Mouse (Mus musculus): ENCODE data around the gene Kdf1. TPM values are rescaled to one million over a fixed set of nuclear protein-coding genes. Genes with fewer than 3 reads are reported as not detected.
"Not testable (repeated sequence)": the region's sequence is repeated elsewhere in the genome, so short reads cannot be mapped to it uniquely, and the experiment has no call there.

The Kdf1 gene
- total RNA-seq, 2 experiments from 2014 or later: not detected

- intact Hi-C loops (cut with DNase I): no loop called here
- no peak overlapping the region for H3K4me3 ChIP-seq
- no peak for DNase-seq
- H3K27ac ChIP-seq: no peak overlapping the region
- TF ChIP-seq CTCF (IDR thresholded peaks at IDR 0.05): no peak
These were observed 17.2 kb upstream of the Kdf1 start for GRCm38 (mm10) chr4:133501514-133501913.

GRCm38 (mm10) chr4:133504300-133504699 is 14.5 kb upstream of the Kdf1 start:
- no peak for TF ChIP-seq CTCF (IDR thresholded peaks at IDR 0.05)
- Histone ChIP-seq H3K4me3 (no peak overlapping the region), H3K27ac (no peak overlapping the region)
- no peak for DNase-seq
- intact Hi-C loops (cut with DNase I): no loop called here

DNA sequence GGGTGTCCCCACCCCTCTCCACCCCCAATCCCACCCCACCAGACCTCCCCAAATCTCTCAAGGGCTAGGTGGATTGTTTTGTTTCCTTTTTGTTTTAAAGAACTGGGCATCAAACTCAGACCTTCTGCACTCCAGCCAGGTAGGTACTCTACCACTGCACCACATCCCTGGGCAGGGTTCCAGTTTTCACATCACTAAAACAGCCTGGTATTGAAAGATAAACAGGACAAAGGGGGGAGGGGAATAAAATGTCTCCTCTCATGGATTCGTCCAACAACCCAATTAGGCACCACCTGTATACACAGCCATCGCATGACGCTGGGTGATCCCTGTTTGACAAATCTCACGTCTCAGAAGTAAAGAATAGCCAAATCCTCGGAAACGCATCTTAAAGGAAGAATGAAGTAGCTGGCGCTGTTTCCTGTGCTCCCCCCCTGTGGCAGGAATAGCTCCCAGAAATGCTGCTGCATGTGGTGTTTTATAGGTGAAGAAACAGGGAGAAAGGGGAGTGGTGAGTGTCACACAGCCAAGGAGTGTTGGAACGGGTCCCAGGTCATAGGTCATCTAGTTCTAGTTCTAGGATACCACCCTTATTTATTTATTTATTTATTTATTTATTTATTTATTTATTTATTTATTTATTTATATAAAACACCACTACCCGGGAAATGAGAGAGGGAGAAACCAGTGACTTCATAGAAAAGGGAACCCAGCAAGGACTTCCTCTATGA is 13.8 kb upstream of the Kdf1 start:
- no peak for TF ChIP-seq CTCF (IDR thresholded peaks at IDR 0.05)
- intact Hi-C loops (cut with DNase I): no loop called here
- H3K4me3 ChIP-seq: no peak overlapping the region
- DNase-seq: no peak
- no peak overlapping the region for H3K27ac ChIP-seq

- Histone ChIP-seq H3K4me3 (no peak overlapping the region), H3K27ac (no peak overlapping the region)
- DNase-seq: no peak
- intact Hi-C loops (cut with DNase I): no loop called here
- TF ChIP-seq CTCF (IDR thresholded peaks at IDR 0.05): no peak
These were observed 12.2 kb upstream of the Kdf1 start for GRCm38 (mm10) chr4:133506573-133506972.

- intact Hi-C loops (cut with DNase I): no loop called here
- Histone ChIP-seq H3K4me3 (no peak overlapping the region), H3K27ac (no peak overlapping the region)
- DNase-seq: no peak
- TF ChIP-seq CTCF (IDR thresholded peaks at IDR 0.05): no peak
These were observed 9.8 kb upstream of the Kdf1 start for GRCm38 (mm10) chr4:133508990-133509389.

DNA sequence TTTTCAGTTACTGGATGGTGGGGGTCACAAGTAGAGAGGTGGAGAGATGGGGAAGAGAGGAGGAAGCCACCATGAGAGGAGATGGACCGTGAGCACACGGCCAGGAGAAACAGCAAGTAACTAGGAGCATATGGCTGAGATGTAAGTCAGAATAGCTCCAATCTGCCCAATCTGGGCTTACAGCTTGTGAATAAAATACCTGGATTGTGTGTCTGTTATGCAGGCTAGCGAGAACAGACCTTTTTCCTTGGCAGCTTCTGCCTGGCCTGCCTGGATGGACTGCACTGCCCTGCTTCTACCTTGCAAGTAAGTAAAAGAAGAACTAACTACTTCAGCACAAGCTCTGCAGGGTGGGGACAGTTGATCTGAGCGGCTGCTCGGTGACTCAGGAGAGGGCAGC is 7.7 kb upstream of the Kdf1 start:
- intact Hi-C loops (cut with DNase I): loop anchor here (5.0 kb wide), 1 partner anchor 34 kb away; no protein-coding TSS in a partner anchor

DNA sequence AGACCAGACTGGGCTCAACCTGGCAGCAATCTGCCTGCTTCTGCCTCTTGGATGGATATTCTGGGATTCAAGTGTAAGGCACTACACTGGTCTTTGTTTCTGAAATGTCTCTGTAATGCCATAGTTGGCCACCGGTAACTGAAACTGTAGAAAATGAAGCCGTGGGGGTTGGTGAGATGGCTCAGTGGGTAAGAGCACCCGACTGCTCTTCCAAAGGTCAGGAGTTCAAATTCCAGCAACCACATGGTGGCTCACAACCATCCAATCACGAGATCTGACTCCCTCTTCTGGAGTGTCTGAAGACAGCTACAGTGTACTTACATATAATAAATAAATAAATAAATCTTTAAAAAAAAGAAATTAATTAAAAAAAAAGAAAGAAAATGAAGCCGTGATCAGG is 6.3 kb upstream of the Kdf1 start:
- not testable (repeated sequence) for DNase-seq, H3K27ac ChIP-seq, H3K4me3 ChIP-seq
- intact Hi-C loops (cut with DNase I): loop anchor here (2.0 to 5.0 kb wide), 2 partner anchors 35 to 90 kb away; no protein-coding TSS in a partner anchor

More for the DNA sequence above, 7.7 kb upstream of the Kdf1 start:
- H3K4me3 ChIP-seq: no peak overlapping the region
- DNase-seq: no peak
- no peak for TF ChIP-seq CTCF (IDR thresholded peaks at IDR 0.05)
- H3K27ac ChIP-seq: no peak overlapping the region

- peak; percentile 76 for DNase-seq
- peak; percentile 95 for TF ChIP-seq CTCF (IDR thresholded peaks at IDR 0.05)
- intact Hi-C loops (cut with DNase I): loop anchor here (2.0 to 5.0 kb wide), 2 partner anchors 36 to 90 kb away; no protein-coding TSS in a partner anchor
- Histone ChIP-seq H3K4me3 (no peak overlapping the region), H3K27ac (no peak overlapping the region)
These were observed 5.8 kb upstream of the Kdf1 start for GRCm38 (mm10) chr4:133512972-133513371.

GRCm38 (mm10) chr4:133519369-133519665 is 554 bp downstream of the Kdf1 start:
- H3K4me3 ChIP-seq: peak overlapping the region; percentile 28
- no peak overlapping the region for H3K27ac ChIP-seq
- intact Hi-C loops (cut with DNase I): no loop called here
- TF ChIP-seq CTCF (IDR thresholded peaks at IDR 0.05): no peak
- no peak for DNase-seq

- Histone ChIP-seq H3K4me3 (no peak overlapping the region), H3K27ac (no peak overlapping the region)
- intact Hi-C loops (cut with DNase I): no loop called here
- no peak for DNase-seq
- TF ChIP-seq CTCF (IDR thresholded peaks at IDR 0.05): no peak
These were observed 2.7 kb downstream of the Kdf1 start for GRCm38 (mm10) chr4:133521502-133521901.

DNA sequence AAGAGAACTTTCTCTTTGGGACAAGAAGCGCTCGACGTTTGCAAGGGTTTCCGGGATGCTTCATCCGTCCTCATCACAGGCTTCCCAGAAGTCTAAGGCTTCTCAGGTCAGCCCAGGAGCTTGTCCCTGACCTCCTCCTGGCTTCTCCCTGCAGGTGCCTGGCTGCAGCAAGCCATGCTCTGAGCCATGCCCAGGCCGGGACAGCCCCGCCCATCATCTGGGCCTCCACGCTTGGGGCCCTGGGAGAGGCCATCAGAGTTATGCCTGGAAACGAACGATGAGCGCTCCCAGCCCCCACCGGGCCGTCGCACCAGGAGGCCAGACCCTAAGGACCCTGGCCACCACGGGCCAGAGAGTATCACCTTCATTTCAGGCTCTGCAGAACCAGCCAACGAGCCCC is 9.0 kb downstream of the Kdf1 start:
- TF ChIP-seq CTCF (IDR thresholded peaks at IDR 0.05): no peak
- H3K27ac ChIP-seq: no peak overlapping the region
- no peak overlapping the region for H3K4me3 ChIP-seq
- no peak for DNase-seq
- intact Hi-C loops (cut with DNase I): no loop called here

DNA sequence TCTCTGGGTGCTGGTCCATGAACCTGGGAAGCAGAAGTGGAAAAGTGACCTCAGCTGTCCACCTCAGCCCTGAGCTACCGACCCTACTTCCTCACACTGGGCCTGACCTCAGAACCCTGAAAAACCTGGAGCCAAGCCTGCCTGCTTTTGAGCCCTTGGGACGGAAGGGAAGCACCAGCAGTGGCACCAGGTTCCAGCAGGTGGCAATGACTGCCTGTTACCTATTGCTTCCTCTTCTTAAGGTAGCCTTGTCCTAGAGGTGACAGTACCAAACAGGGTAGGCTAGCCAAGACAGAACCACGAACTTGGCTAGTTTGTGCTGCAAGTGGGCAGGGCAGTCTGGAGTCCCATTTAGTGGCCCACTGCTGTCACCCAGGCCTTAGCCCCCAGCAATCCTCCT is 14.0 kb downstream of the Kdf1 start:
- no peak overlapping the region for H3K4me3 ChIP-seq
- DNase-seq: no peak
- TF ChIP-seq CTCF (IDR thresholded peaks at IDR 0.05): no peak
- intact Hi-C loops (cut with DNase I): no loop called here
- no peak overlapping the region for H3K27ac ChIP-seq

DNA sequence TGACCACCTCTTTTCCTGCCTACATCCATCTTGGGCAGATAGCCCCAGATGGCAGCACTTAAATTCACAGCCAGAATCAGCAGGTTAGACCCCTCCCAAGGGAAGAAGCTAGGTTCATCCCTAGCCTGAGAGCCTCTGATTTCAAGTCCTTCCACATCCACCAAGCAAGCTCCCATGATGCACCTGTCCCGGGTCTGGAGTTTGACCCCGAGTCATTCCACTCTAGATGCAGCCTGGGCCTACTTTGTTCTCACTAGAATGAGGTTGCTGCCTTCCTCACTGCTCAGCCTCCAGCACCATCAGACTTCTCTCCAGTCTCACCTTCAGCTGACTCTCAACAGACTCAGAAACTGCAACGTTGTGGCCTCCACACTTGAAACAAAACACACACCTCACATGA is 17.3 kb downstream of the Kdf1 start:
- Histone ChIP-seq H3K27ac (no peak overlapping the region), H3K4me3 (no peak overlapping the region)
- no peak for TF ChIP-seq CTCF (IDR thresholded peaks at IDR 0.05)
- no peak for DNase-seq
- intact Hi-C loops (cut with DNase I): no loop called here

GRCm38 (mm10) chr4:133536652-133537051 is 17.9 kb downstream of the Kdf1 start:
- DNase-seq: no peak
- Histone ChIP-seq H3K27ac (no peak overlapping the region), H3K4me3 (no peak overlapping the region)
- intact Hi-C loops (cut with DNase I): no loop called here
- no peak for TF ChIP-seq CTCF (IDR thresholded peaks at IDR 0.05)

Measured in gastrocnemius, adult 2 months (tissue).